Comparison of ENCODE assay signal across 9 mouse cellular contexts in the genomic region with DNA sequence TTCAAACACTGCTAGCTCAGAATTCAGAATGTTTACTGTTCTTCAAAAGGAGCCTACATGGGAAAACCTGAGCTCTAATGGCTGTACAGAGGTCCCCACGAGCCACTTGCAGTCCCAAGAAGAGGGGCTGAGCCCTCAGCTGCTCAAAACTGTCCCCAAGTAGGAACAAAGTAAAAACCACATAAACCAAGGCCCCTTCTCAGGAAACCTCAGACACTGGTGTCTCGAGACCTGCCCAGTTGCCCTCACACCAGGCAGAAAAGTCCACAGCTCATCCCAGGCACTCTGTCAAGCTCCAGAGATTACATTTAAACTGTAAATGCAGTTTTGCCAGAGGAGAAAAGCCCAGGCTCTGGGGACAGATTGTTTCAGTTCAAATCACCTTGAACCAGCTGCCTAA. TPM values are rescaled to one million over a fixed set of nuclear protein-coding genes. Genes with fewer than 3 reads are reported as not detected.
DNase-seq lines count a peak whose midpoint lies in the region; ATAC-seq and TF ChIP-seq lines count a peak whose summit lies in the region.
"Had no signal": no experiment of that assay in that cellular context is flagged by ENCODE, and none has a peak within 500 bp of the region (broad histone marks: within the 10 kb centered on the region; RNA-seq: fewer than 3 reads in every experiment).

No protein-coding gene starts in this region.

- WGBS in kidney, embryonic 15.5 days: 57% methylated on average over 2 of the region's 2 CpGs
- WGBS in hindbrain, embryonic 11.5 days: 56% methylated on average over 2 of the region's 2 CpGs
- WGBS in liver, postnatal 0 days (ENCODE audit: insufficient replicate concordance): 22% methylated on average over 2 of the region's 2 CpGs

- 0 out of 2 replicates have a peak overlapping the region, but pooled peaks have one; percentile 51 for H3K27ac ChIP-seq in kidney, embryonic 15.5 days
- H3K27ac ChIP-seq in bone marrow macrophage, adult 2 months (ENCODE audit: insufficient read depth, low read depth, low read length): peak overlapping the region; percentile 98
- H3K27ac ChIP-seq in hindbrain, embryonic 11.5 days (ENCODE audit: low read depth, low read length): no peak overlapping the region
- H3K27ac ChIP-seq in liver, postnatal 0 days (ENCODE audit: low read depth): peak overlapping the region; percentile 69

- H3K9ac ChIP-seq in kidney, embryonic 15.5 days: no peak overlapping the region
- H3K9ac ChIP-seq in hindbrain, embryonic 11.5 days (ENCODE audit: low read depth, low read length): 0 out of 2 replicates have a peak overlapping the region, but pooled peaks have one; percentile 11
- peak overlapping the region; percentile 17 for H3K9ac ChIP-seq in liver, postnatal 0 days (replicated peaks)

- no peak for TF ChIP-seq EP300 in liver, postnatal 0 days (IDR thresholded peaks at IDR 0.05; ENCODE audit: low read depth)

- no peak for ATAC-seq in kidney, embryonic 15.5 days (replicated peaks; ENCODE audit: low FRiP score)
- no peak for ATAC-seq in hindbrain, embryonic 11.5 days (ENCODE audit: low FRiP score)
- no peak for ATAC-seq in liver, postnatal 0 days

- no peak for TF ChIP-seq CTCF in bone marrow macrophage, adult 2 months (IDR thresholded peaks at IDR 0.05; ENCODE audit: low read depth, low read length)
- no peak for TF ChIP-seq CTCF in liver, postnatal 0 days (IDR thresholded peaks at IDR 0.05; ENCODE audit: low read depth)

- no peak overlapping the region for H3K4me3 ChIP-seq in kidney, embryonic 15.5 days (replicated peaks)
- no peak overlapping the region; the same call in 1 of the 2 replicates for H3K4me3 ChIP-seq in bone marrow macrophage, adult 2 months (ENCODE audit: insufficient read depth, low read length)
- no peak overlapping the region for H3K4me3 ChIP-seq in hindbrain, embryonic 11.5 days (ENCODE audit: low read depth, low read length)
- H3K4me3 ChIP-seq in liver, postnatal 0 days (ENCODE audit: low read depth, low read length): no peak overlapping the region

- no peaks in the 10 kb centered on the region for H3K27me3 ChIP-seq in kidney, embryonic 15.5 days
- no peaks in the 10 kb centered on the region for H3K27me3 ChIP-seq in hindbrain, embryonic 11.5 days (ENCODE audit: control insufficient read depth, insufficient read depth, low read length)
- H3K27me3 ChIP-seq in liver, postnatal 0 days (ENCODE audit: insufficient read depth, low read length): no peaks in the 10 kb centered on the region

- no peak for TF ChIP-seq POLR2A in bone marrow macrophage, adult 2 months (IDR thresholded peaks at IDR 0.05; ENCODE audit: borderline replicate concordance, low read depth, low read length)

- no peaks in the 10 kb centered on the region for H3K9me3 ChIP-seq in kidney, embryonic 15.5 days (replicated peaks)
- H3K9me3 ChIP-seq in hindbrain, embryonic 11.5 days (ENCODE audit: control insufficient read depth, low read length): no peaks in the 10 kb centered on the region
- no peaks in the 10 kb centered on the region for H3K9me3 ChIP-seq in liver, postnatal 0 days (ENCODE audit: low read length)

- peaks cover 8% of the 10 kb centered on the region; the same call in 1 of the 2 replicates for H3K4me1 ChIP-seq in kidney, embryonic 15.5 days
- peaks cover 81% of the 10 kb centered on the region for H3K4me1 ChIP-seq in bone marrow macrophage, adult 2 months (ENCODE audit: control insufficient read depth, insufficient read depth, low read length)
- H3K4me1 ChIP-seq in hindbrain, embryonic 11.5 days (replicated peaks; ENCODE audit: control insufficient read depth, insufficient read depth, low read length): no peaks in the 10 kb centered on the region
- peaks cover 58% of the 10 kb centered on the region for H3K4me1 ChIP-seq in liver, postnatal 0 days (ENCODE audit: insufficient read depth)

- no peak overlapping the region for H3K4me2 ChIP-seq in kidney, embryonic 15.5 days
- no peak overlapping the region for H3K4me2 ChIP-seq in hindbrain, embryonic 11.5 days (replicated peaks; ENCODE audit: low read depth, low read length)
- H3K4me2 ChIP-seq in liver, postnatal 0 days (ENCODE audit: low read depth, low read length): peak overlapping the region; percentile 61

- H3K36me3 ChIP-seq in kidney, embryonic 15.5 days: no peaks in the 10 kb centered on the region
- no peaks in the 10 kb centered on the region for H3K36me3 ChIP-seq in hindbrain, embryonic 11.5 days (ENCODE audit: control insufficient read depth, insufficient read depth, low read length)
- H3K36me3 ChIP-seq in liver, postnatal 0 days (replicated peaks; ENCODE audit: insufficient read depth, low read length): no peaks in the 10 kb centered on the region

- no peak for DNase-seq in kidney, postnatal 36 days
- DNase-seq in hindbrain, embryonic 11.5 days (ENCODE audit: low spot score): no peak
- DNase-seq in liver, postnatal 0 days: no peak
- no peak for DNase-seq in adrenal gland, adult 8-10 months
- DNase-seq in layer of hippocampus, postnatal 14 days (ENCODE audit: low spot score in 2 of 2): no peak
- DNase-seq: cerebellum, adult 9-10 months; lung, postnatal 10 days had no signal

RNA-seq across cellular contexts. Expression of gene Plxnc1, which starts 26.6 kb away (rescaled TPM):
- polyA plus RNA-seq in kidney, embryonic 15.5 days (2015; fragmentation: Nextera tagmentation; extraction: Ambion mirVana): 1.8 TPM in 2 replicates
- polyA plus RNA-seq in bone marrow macrophage, adult 2 months (2012; ENCODE audit: insufficient read depth, insufficient read length, missing spikeins): 76.7 and 82.8 TPM in 2 replicates
- polyA plus RNA-seq in hindbrain, embryonic 11.5 days (2014; fragmentation: Nextera tagmentation; extraction: Ambion mirVana): 3.3 and 4.5 TPM in 2 replicates
- polyA plus RNA-seq in liver, postnatal 0 days (2015; fragmentation: Nextera tagmentation; extraction: Ambion mirVana): 2.7 and 2.8 TPM in 2 replicates
- total RNA-seq in adrenal gland, adult 8-10 months (2022): 10 to 100 TPM in 2 of 4 experiments, 1 to 10 TPM in 2; 1.5 to 30.4 (median 13.9) TPM
- 10 to 100 TPM; 32.7 to 33.0 TPM for total RNA-seq in layer of hippocampus, postnatal 14 days (2021)

Comparison
In these comparisons a context has a peak if more than half of its experiments do, and no peak if none do; other contexts are left out.
1. RNA of gene Plxnc1, which starts 26.6 kb away (polyA plus RNA-seq): 76.7 to 82.8 TPM in bone marrow macrophage, adult 2 months; 3.3 to 4.5 TPM in hindbrain, embryonic 11.5 days, 2.7 to 2.8 TPM in liver, postnatal 0 days and 1.8 TPM in kidney, embryonic 15.5 days; every median in the first group is over 10 times any median in the second.